Mouse (Mus musculus): ENCODE results near the gene Cfap299.

DNA sequence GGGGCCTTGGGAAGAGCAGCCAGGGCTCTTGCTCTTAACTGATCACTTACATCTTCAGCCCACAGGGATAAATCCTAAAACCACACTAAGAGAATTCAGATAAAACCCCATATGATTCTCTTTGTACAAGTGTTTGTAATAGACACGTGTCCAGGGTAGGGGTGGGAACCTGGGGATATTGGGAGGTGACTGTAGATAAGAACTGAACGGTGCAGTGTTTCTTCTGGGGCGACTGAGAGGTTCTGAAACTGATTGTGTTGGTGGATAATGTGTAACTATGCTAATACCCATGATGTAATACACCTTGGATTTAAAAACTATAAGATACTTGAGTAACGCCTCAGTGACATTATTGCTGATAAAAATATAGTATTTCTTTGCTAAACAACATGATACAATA is 23.4 kb upstream of the Cfap299 start:
- TF ChIP-seq CTCF (IDR thresholded peaks at IDR 0.05; ENCODE audit: control insufficient read depth, insufficient read depth, low read length) (no peak), POLR2A (IDR thresholded peaks at IDR 0.05; ENCODE audit: borderline replicate concordance, control insufficient read depth, low read depth, low read length) (no peak)
